29 mouse cellular contexts compared by ENCODE assay signal in genomic region chr1:181310712-181311111, GRCm38 (mm10). TPM values are rescaled to one million over a fixed set of nuclear protein-coding genes. Genes with fewer than 3 reads are reported as not detected.
DNase-seq lines count a peak whose midpoint lies in the region; ATAC-seq lines count a peak whose summit lies in the region.
"Had no signal": no experiment of that assay in that cellular context is flagged by ENCODE, and none has a peak within 500 bp of the region (broad histone marks: within the 10 kb centered on the region; RNA-seq: fewer than 3 reads in every experiment).

No protein-coding gene starts in this region.

- 70% methylated on average over 5 of the region's 5 CpGs for WGBS in liver, embryonic 11.5 days
- 55% methylated on average over 5 of the region's 5 CpGs for WGBS in liver, embryonic 16.5 days (ENCODE audit: insufficient replicate concordance)
- WGBS in hindbrain, embryonic 13.5 days, result 92% methylated on average over 5 of the region's 5 CpGs

- H3K36me3 ChIP-seq in liver, embryonic 11.5 days (ENCODE audit: control insufficient read depth, insufficient read depth, low read length), result no peaks in the 10 kb centered on the region
- H3K36me3 ChIP-seq in liver, embryonic 16.5 days (ENCODE audit: control insufficient read depth, insufficient read depth), result no peaks in the 10 kb centered on the region
- no peaks in the 10 kb centered on the region for H3K36me3 ChIP-seq in hindbrain, embryonic 13.5 days
- H3K36me3 ChIP-seq: embryonic facial prominence, embryonic 12.5 days; forebrain, embryonic 10.5 days; forebrain, embryonic 15.5 days; heart, embryonic 15.5 days; hindbrain, embryonic 12.5 days; midbrain, embryonic 13.5 days had no signal

- no peaks in the 10 kb centered on the region for H3K9me3 ChIP-seq in liver, embryonic 11.5 days (ENCODE audit: control insufficient read depth, low read length)
- no peaks in the 10 kb centered on the region for H3K9me3 ChIP-seq in liver, embryonic 16.5 days (replicated peaks; ENCODE audit: control insufficient read depth, low read length)
- H3K9me3 ChIP-seq in hindbrain, embryonic 13.5 days, result no peaks in the 10 kb centered on the region
- H3K9me3 ChIP-seq: embryonic facial prominence, embryonic 12.5 days; forebrain, embryonic 10.5 days; forebrain, embryonic 15.5 days; heart, embryonic 15.5 days; hindbrain, embryonic 12.5 days; midbrain, embryonic 13.5 days had no signal

- peaks cover 4% of the 10 kb centered on the region; the same call in 1 of the 2 replicates for H3K4me1 ChIP-seq in liver, embryonic 11.5 days (replicated peaks; ENCODE audit: control insufficient read depth, insufficient read depth, low read length)
- peaks cover 14% of the 10 kb centered on the region for H3K4me1 ChIP-seq in liver, embryonic 16.5 days (ENCODE audit: control insufficient read depth, low read depth, low read length)
- 0 out of 2 replicates have a peak, but pooled peaks cover 2% of the 10 kb centered on the region for H3K4me1 ChIP-seq in hindbrain, embryonic 13.5 days (replicated peaks)
- H3K4me1 ChIP-seq: forebrain, embryonic 10.5 days; forebrain, embryonic 15.5 days; heart, embryonic 15.5 days; hindbrain, embryonic 12.5 days; megakaryocyte, embryonic 14.5 days; midbrain, embryonic 13.5 days had no signal

- no peaks in the 10 kb centered on the region for H3K27me3 ChIP-seq in liver, embryonic 11.5 days (replicated peaks; ENCODE audit: control insufficient read depth, insufficient read depth, low read length)
- H3K27me3 ChIP-seq in liver, embryonic 16.5 days (ENCODE audit: control insufficient read depth, insufficient read depth, low read depth, low read length), result no peaks in the 10 kb centered on the region
- no peaks in the 10 kb centered on the region for H3K27me3 ChIP-seq in hindbrain, embryonic 13.5 days
- H3K27me3 ChIP-seq: embryonic facial prominence, embryonic 12.5 days; forebrain, embryonic 15.5 days; heart, embryonic 15.5 days; hindbrain, embryonic 12.5 days; midbrain, embryonic 13.5 days had no signal

- no peak overlapping the region for H3K9ac ChIP-seq in liver, embryonic 11.5 days (ENCODE audit: low read depth, low read length)
- H3K9ac ChIP-seq in liver, embryonic 16.5 days (ENCODE audit: low read depth, low read length), result no peak overlapping the region
- H3K9ac ChIP-seq in hindbrain, embryonic 13.5 days, result no peak overlapping the region
- H3K9ac ChIP-seq: embryonic facial prominence, embryonic 12.5 days; forebrain, embryonic 15.5 days; heart, embryonic 15.5 days; hindbrain, embryonic 12.5 days; lung, embryonic 14.5 days; midbrain, embryonic 13.5 days had no signal

- no peak overlapping the region for H3K4me3 ChIP-seq in liver, embryonic 11.5 days (ENCODE audit: low read depth, low read length)
- H3K4me3 ChIP-seq in liver, embryonic 16.5 days (ENCODE audit: low read depth, low read length), result no peak overlapping the region
- H3K4me3 ChIP-seq in hindbrain, embryonic 13.5 days, result no peak overlapping the region
- H3K4me3 ChIP-seq: embryonic facial prominence, embryonic 12.5 days; forebrain, embryonic 10.5 days; forebrain, embryonic 15.5 days; heart, embryonic 15.5 days; hindbrain, embryonic 12.5 days; layer of hippocampus, adult 2 months; left cerebral cortex, adult 2 months; megakaryocyte, embryonic 14.5 days; midbrain, embryonic 13.5 days had no signal

- H3K4me2 ChIP-seq in liver, embryonic 11.5 days, result no peak overlapping the region
- no peak overlapping the region for H3K4me2 ChIP-seq in liver, embryonic 16.5 days (ENCODE audit: low read depth, low read length)
- H3K4me2 ChIP-seq in hindbrain, embryonic 13.5 days, result no peak overlapping the region
- H3K4me2 ChIP-seq: embryonic facial prominence, embryonic 12.5 days; forebrain, embryonic 15.5 days; heart, embryonic 15.5 days; hindbrain, embryonic 12.5 days; lung, embryonic 14.5 days; midbrain, embryonic 13.5 days had no signal

- no peak for DNase-seq in liver, embryonic 11.5 days (ENCODE audit: low spot score)
- DNase-seq in liver, result no peak
- no peak for DNase-seq in urinary bladder, adult 2 months (ENCODE audit: low spot score)
- DNase-seq in kidney, adult 8-10 months, result no peak
- DNase-seq: adrenal gland, postnatal 10 days; cerebellum, adult 11-12 months; cerebellum, adult 9-11 months; embryo, embryonic 11 days; gastrocnemius, postnatal 36 days; kidney, adult 18-20 months; kidney, postnatal 36 days; lung, embryonic 14.5 days had no signal

- ATAC-seq in liver, embryonic 11.5 days (replicated peaks; ENCODE audit: low FRiP score), result peak; percentile 66
- peak; percentile 71 for ATAC-seq in granulocyte monocyte progenitor cell, adult 5-6 weeks (replicated peaks; ENCODE audit: poor library complexity, severe bottlenecking)
- ATAC-seq in liver, embryonic 16.5 days (ENCODE audit: low read depth), result peak; percentile 76
- no peak for ATAC-seq in hindbrain, embryonic 13.5 days (ENCODE audit: low FRiP score)
- ATAC-seq: forebrain, embryonic 15.5 days; midbrain, embryonic 13.5 days; Patski had no signal

- H3K27ac ChIP-seq in liver, embryonic 11.5 days (ENCODE audit: low read depth, low read length), result no peak overlapping the region
- peak overlapping the region; percentile 42 for H3K27ac ChIP-seq in liver, embryonic 16.5 days (ENCODE audit: low read length)
- no peak overlapping the region for H3K27ac ChIP-seq in hindbrain, embryonic 13.5 days
- H3K27ac ChIP-seq: embryonic facial prominence, embryonic 12.5 days; forebrain, embryonic 10.5 days; forebrain, embryonic 15.5 days; heart, embryonic 15.5 days; hindbrain, embryonic 12.5 days; layer of hippocampus, adult 2 months; left cerebral cortex, adult 2 months; midbrain, embryonic 13.5 days had no signal

RNA-seq across cellular contexts. Expression of gene Cnih3, which starts 41.7 kb away (rescaled TPM):
- 0.12 TPM in 1 of 2 replicates, not detected in the other for polyA plus RNA-seq in liver, embryonic 11.5 days (2014; fragmentation: Nextera tagmentation; extraction: Ambion mirVana)
- total RNA-seq in granulocyte monocyte progenitor cell, adult 5-6 weeks (2014; fragmentation: Nextera tagmentation), result not detected in 2 replicates
- total RNA-seq in granulocyte monocyte progenitor cell, adult 5-6 weeks (2017), result not detected in 2 replicates
- polyA plus RNA-seq in liver, embryonic 16.5 days (2015; fragmentation: Nextera tagmentation; extraction: Ambion mirVana), result not detected in 2 replicates
- 6.8 and 8.8 TPM in 2 replicates for polyA plus RNA-seq in hindbrain, embryonic 13.5 days (2015; fragmentation: Nextera tagmentation; extraction: Ambion mirVana)
- 0.23 TPM in 1 of 2 replicates, not detected in the other for polyA plus RNA-seq in urinary bladder, adult 2 months (2012; rRNA removed)
- total RNA-seq: adrenal gland, postnatal 10 days; CH12.LX; gastrocnemius, adult 18-20 months; gastrocnemius, postnatal 36 days; heart, adult 8-10 months; heart, postnatal 25 days had no signal
- polyA plus RNA-seq: lung, embryonic 14.5 days had no signal
